Mouse (Mus musculus) bone marrow, adult 2 months (tissue): ENCODE measurements around the gene Plin3.

Source experiments
- CTCF ChIP-seq: fragments of 200-500 bp; IDR thresholded peaks from 2 replicates; pipeline ENCODE4 v1.5.1; 2011; ENCODE audit warnings: low read length, control low read depth; ENCODE audit not compliant: control insufficient read depth, insufficient read depth
- POLR2A ChIP-seq: fragments of 200-500 bp; IDR thresholded peaks from 2 replicates; pipeline ENCODE4 v1.6.1; 2011; ENCODE audit warnings: low read depth, mild to moderate bottlenecking, control low read depth, low read length, borderline replicate concordance; ENCODE audit not compliant: control insufficient read depth

- no peak for TF ChIP-seq CTCF
- no peak for TF ChIP-seq POLR2A
Observed at GRCm38 (mm10) chr17:56273482-56273881, 19.2 kb downstream of the Plin3 start.
